Mouse (Mus musculus) liver, adult 2 months (tissue): ENCODE results near the gene B3galt4. TPM values are rescaled to one million over a fixed set of nuclear protein-coding genes. Genes with fewer than 3 reads are reported as not detected.

Source experiments
- DNase-seq: peaks from one replicate; pipeline ENCODE4 v3.0.0-alpha.2; 2011; ENCODE audit warnings: low read depth, low spot score; ENCODE audit errors: extremely low read depth
- H3K27ac ChIP-seq: fragments of 200-500 bp; replicated peaks from 2 replicates; pipeline ENCODE4 v1.5.1; 2012; ENCODE audit warnings: low read depth, mild to moderate bottlenecking, control low read depth, inconsistent platforms, low read length; ENCODE audit not compliant: insufficient read depth
- H3K27me3 ChIP-seq: fragments of 200-500 bp; 2 replicates; pipeline ENCODE4 v1.6.1; 2012; ENCODE audit warnings: mild to moderate bottlenecking, moderate library complexity, low read length, inconsistent platforms; ENCODE audit not compliant: control insufficient read depth, insufficient read depth
- H3K36me3 ChIP-seq: fragments of 200-500 bp; 2 replicates; pipeline ENCODE4 v1.6.1; 2012; ENCODE audit warnings: low read length, inconsistent platforms; ENCODE audit not compliant: control insufficient read depth, insufficient read depth
- H3K4me1 ChIP-seq: fragments of 200-500 bp; 2 replicates; pipeline ENCODE4 v1.6.1; 2011; ENCODE audit warnings: low read length; ENCODE audit not compliant: control insufficient read depth, insufficient read depth
- H3K4me3 ChIP-seq: fragments of 200-500 bp; 2 replicates; pipeline ENCODE4 v1.5.1; 2011; ENCODE audit warnings: low read depth, mild to moderate bottlenecking, control low read depth, low read length, moderate library complexity; ENCODE audit not compliant: insufficient read depth
- H3K79me2 ChIP-seq: fragments of 200-500 bp; 2 replicates; pipeline ENCODE4 v1.6.1; 2012; ENCODE audit warnings: inconsistent platforms, mild to moderate bottlenecking, low read length, moderate library complexity; ENCODE audit not compliant: control insufficient read depth, insufficient read depth
- H3K9ac ChIP-seq: fragments of 200-500 bp; 2 replicates; pipeline ENCODE4 v1.6.1; 2012; ENCODE audit warnings: low read depth, mild to moderate bottlenecking, control low read depth, inconsistent platforms, low read length
- CTCF ChIP-seq: fragments of 200-500 bp; IDR thresholded peaks from 2 replicates; pipeline ENCODE4 v1.5.1; 2011; ENCODE audit warnings: low read depth, low read length, control low read depth
- POLR2A ChIP-seq: fragments of 200-500 bp; IDR thresholded peaks from 2 replicates; pipeline ENCODE4 v1.6.1; 2011; ENCODE audit warnings: low read length, control low read depth; ENCODE audit not compliant: insufficient read depth; ENCODE audit errors: extremely low read depth
- WGBS: fragments of 180-500 bp; shearing (Covaris S2); methylation state at CpG from one replicate; pipeline ENCODE4 v1.1.7; 2018; 5-methylcytosine and 5-hydroxymethylcytosine counted together
- polyA plus RNA-seq: library from polyadenylated mRNA; depleted of rRNA; stranded (reverse); fragments of >200 nt; gene quantifications from 2 replicates; pipeline ENCODE4 v1.2.3, GENCODE M21; 2012
- total RNA-seq: library from RNA; depleted of rRNA; stranded (reverse); fragments of >200 nt; gene quantifications from 2 replicates; pipeline ENCODE4 v1.2.3, GENCODE M21; 2014

Gene B3galt4
- total and polyA plus RNA-seq, 2 experiments: 0.55 to 0.97 TPM

DNA sequence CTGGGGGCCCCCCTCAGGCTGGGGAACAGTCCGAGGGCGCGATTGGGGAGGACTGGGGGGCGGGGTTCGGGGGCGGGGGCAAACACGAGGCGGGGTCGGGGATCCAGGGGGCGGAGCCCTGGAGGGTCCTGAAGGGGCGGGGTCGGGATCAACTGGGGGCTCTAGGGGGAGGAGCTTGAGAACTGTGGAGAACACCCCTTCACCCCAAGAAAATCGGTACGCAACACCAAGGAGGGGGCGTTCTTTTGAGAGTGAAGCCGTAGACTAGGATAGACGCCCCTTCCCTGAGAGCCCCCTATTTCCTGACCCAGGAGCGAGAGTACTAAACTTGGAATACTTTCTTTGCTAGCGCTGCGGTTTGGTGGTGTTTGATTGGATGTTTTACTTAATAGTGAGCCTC, 35.0 kb downstream of the B3galt4 start:
- Histone ChIP-seq H3K36me3 (peaks cover 20% of the 10 kb centered on the region; the same call in 1 of the 2 replicates), H3K27ac (peak overlapping the region; percentile 22; the same call in 1 of the 2 replicates), H3K79me2 (peaks cover 15% of the 10 kb centered on the region), H3K4me1 (peaks cover 11% of the 10 kb centered on the region), H3K27me3 (no peaks in the 10 kb centered on the region), H3K9ac (peak overlapping the region; percentile 62), H3K4me3 (peak overlapping the region; percentile 53)
- under 1% methylated on average over 16 of the region's 20 CpGs for WGBS
- TF ChIP-seq POLR2A (no peak), CTCF (no peak)
- DNase-seq: no peak

DNA sequence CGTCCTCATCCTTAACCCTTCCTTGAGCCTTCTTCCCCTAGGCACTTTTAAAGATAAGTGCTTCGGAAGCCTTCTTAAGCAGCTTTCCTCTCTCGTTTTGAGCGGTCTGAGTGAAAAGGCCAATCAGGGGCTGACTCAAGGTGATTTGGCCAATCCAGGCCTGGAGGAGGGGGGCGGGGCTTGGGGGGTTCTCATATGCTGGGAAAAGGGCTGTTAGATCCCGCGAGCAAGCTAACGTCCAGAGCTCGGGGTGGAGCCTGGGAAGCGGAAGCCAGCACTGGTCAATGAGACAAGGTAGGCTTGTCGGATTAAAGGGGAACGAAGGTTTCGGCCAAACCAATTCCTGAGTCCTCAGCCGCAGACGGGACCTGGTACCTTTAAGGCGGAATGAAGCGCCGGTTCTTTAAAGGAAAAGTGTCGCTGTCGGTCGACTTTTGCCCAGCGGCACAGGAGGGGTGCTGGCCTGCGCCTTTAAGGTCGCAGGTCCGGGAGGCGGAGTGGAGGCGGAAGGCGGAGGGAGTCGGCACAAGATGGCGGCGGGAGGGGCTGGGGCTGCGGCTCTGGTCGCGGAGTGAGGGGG, 35.5 kb downstream of the B3galt4 start, which contains the start of the genes Tapbp and Zbtb22:
TSS of gene Tapbp (plus strand) at position 229 of the 580 bp plus-strand sequence.
TSS of gene Zbtb22 (plus strand) at position 234 of the 580 bp plus-strand sequence.
- under 1% methylated on average over 33 of the region's 34 CpGs for WGBS
- H3K4me3 ChIP-seq: peak within 1 kb of the TSS; percentile 53
- peak within 1 kb of the TSS; percentile 62 for H3K9ac ChIP-seq
- peaks cover 11% of the 10 kb centered on the region for H3K4me1 ChIP-seq
- TF ChIP-seq POLR2A (0 out of 2 replicates have a peak, but pooled peaks have one; percentile 9), CTCF (no peak)
- DNase-seq: peak; percentile 98
- H3K27ac ChIP-seq: peak within 1 kb of the TSS; percentile 22; the same call in 1 of the 2 replicates
- peaks cover 23% of the 10 kb centered on the region; the same call in 1 of the 2 replicates for H3K36me3 ChIP-seq
- H3K79me2 ChIP-seq: peaks cover 19% of the 10 kb centered on the region
- H3K27me3 ChIP-seq: no peaks in the 10 kb centered on the region

- H3K4me1 ChIP-seq: peaks cover 15% of the 10 kb centered on the region
- peaks cover 23% of the 10 kb centered on the region; the same call in 1 of the 2 replicates for H3K36me3 ChIP-seq
- TF ChIP-seq CTCF (no peak), POLR2A (no peak)
- no peaks in the 10 kb centered on the region for H3K27me3 ChIP-seq
- DNase-seq: no peak
- 83% methylated on average over 13 of the region's 13 CpGs for WGBS
- H3K27ac ChIP-seq: no peak overlapping the region
- peaks cover 23% of the 10 kb centered on the region for H3K79me2 ChIP-seq
- H3K4me3 ChIP-seq: no peak overlapping the region
- H3K9ac ChIP-seq: no peak overlapping the region
Observed at GRCm38 (mm10) chr17:33914969-33915391, 36.3 kb downstream of the B3galt4 start.

- TF ChIP-seq CTCF (no peak), POLR2A (no peak)
- Histone ChIP-seq H3K79me2 (peaks cover 23% of the 10 kb centered on the region), H3K4me1 (peaks cover 14% of the 10 kb centered on the region), H3K4me3 (no peak overlapping the region), H3K27me3 (no peaks in the 10 kb centered on the region), H3K36me3 (peaks cover 23% of the 10 kb centered on the region; the same call in 1 of the 2 replicates), H3K9ac (no peak overlapping the region), H3K27ac (no peak overlapping the region)
- 95% methylated on average over 8 of the region's 8 CpGs for WGBS
- no peak for DNase-seq
Observed at GRCm38 (mm10) chr17:33913905-33914304, 37.4 kb downstream of the B3galt4 start.

DNA sequence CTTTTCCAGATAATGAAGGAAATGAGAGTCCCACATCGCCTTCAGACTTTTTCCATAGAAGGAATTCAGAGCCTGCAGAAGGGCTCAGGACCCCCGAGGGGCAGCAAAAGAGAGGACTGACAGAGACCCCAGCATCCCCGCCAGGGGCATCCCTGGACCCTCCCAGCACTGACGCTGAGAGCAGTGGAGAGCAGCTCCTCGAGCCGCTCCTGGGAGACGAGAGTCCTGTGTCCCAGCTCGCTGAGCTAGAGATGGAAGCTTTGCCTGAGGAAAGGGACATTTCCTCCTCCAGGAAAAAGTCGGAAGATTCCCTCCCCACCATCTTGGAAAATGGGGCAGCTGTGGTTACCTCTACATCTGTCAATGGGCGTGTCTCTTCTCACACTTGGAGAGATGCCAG, 38.0 kb downstream of the B3galt4 start:
- Histone ChIP-seq H3K27me3 (no peaks in the 10 kb centered on the region), H3K4me1 (peaks cover 10% of the 10 kb centered on the region), H3K36me3 (peaks cover 23% of the 10 kb centered on the region; the same call in 1 of the 2 replicates), H3K4me3 (no peak overlapping the region), H3K9ac (no peak overlapping the region), H3K27ac (no peak overlapping the region), H3K79me2 (peaks cover 23% of the 10 kb centered on the region)
- 88% methylated on average over 10 of the region's 10 CpGs for WGBS
- TF ChIP-seq CTCF: no peak
- no peak for TF ChIP-seq POLR2A
- DNase-seq: no peak
